Mouse (Mus musculus) spleen, adult 2 months (tissue): ENCODE results near the gene Dpf2. TPM values are rescaled to one million over a fixed set of nuclear protein-coding genes. Genes with fewer than 3 reads are reported as not detected.

Experiments
- DNase-seq, 2 experiments: peaks; one replicate each; pipeline versions ENCODE4 v3.0.0 to v3.0.0-alpha.2; 2012 to 2021; ENCODE audit warnings: low spot score in 2 of 2, low read depth in 1 of 2
- H3K27ac ChIP-seq: fragments of 200-500 bp; 2 replicates; pipeline ENCODE4 v1.5.1; 2012; ENCODE audit warnings: low read length, inconsistent platforms; ENCODE audit not compliant: insufficient read depth
- H3K27me3 ChIP-seq: fragments of 200-500 bp; 2 replicates; pipeline ENCODE4 v1.6.1; 2012; ENCODE audit warnings: mild to moderate bottlenecking, moderate library complexity, low read length, inconsistent platforms; ENCODE audit not compliant: control insufficient read depth, insufficient read depth
- H3K36me3 ChIP-seq: fragments of 200-500 bp; 2 replicates; pipeline ENCODE4 v1.6.1; 2012; ENCODE audit warnings: mild to moderate bottlenecking, low read length, inconsistent platforms; ENCODE audit not compliant: control insufficient read depth, insufficient read depth
- H3K4me1 ChIP-seq: fragments of 200-500 bp; 2 replicates; pipeline ENCODE4 v1.6.1; 2011; ENCODE audit warnings: inconsistent platforms; ENCODE audit not compliant: control insufficient read depth, insufficient read depth, insufficient read length
- H3K4me3 ChIP-seq: fragments of 200-500 bp; 2 replicates; pipeline ENCODE4 v1.5.1; 2011; ENCODE audit warnings: mild to moderate bottlenecking, inconsistent platforms; ENCODE audit not compliant: insufficient read depth, insufficient read length; ENCODE audit errors: extremely low read depth
- CTCF ChIP-seq: fragments of 200-500 bp; IDR thresholded peaks from 2 replicates; pipeline ENCODE4 v1.5.1; 2011; ENCODE audit warnings: mild to moderate bottlenecking, inconsistent platforms; ENCODE audit not compliant: insufficient read depth, insufficient read length, insufficient replicate concordance; ENCODE audit errors: extremely low read depth
- POLR2A ChIP-seq: fragments of 200-500 bp; IDR thresholded peaks from 2 replicates; pipeline ENCODE4 v1.6.1; 2011; ENCODE audit warnings: low read depth, low read length, inconsistent platforms
- WGBS: fragments of 180-500 bp; shearing (Covaris S2); methylation state at CpG from one replicate; pipeline ENCODE4 v1.1.7; 2018; 5-methylcytosine and 5-hydroxymethylcytosine counted together
- polyA plus RNA-seq: library from polyadenylated mRNA; depleted of rRNA; stranded (reverse); fragments of >200 nt; gene quantifications from 2 replicates; pipeline ENCODE4 v1.2.3, GENCODE M21; 2012

Gene Dpf2
- polyA plus RNA-seq, 1 experiment, result 59.9 TPM

- Histone ChIP-seq H3K27me3 (no peaks in the 10 kb centered on the region), H3K4me3 (peak within 1 kb of the TSS; percentile 69), H3K4me1 (peaks cover 3% of the 10 kb centered on the region; the same call in 1 of the 2 replicates), H3K36me3 (peaks cover 8% of the 10 kb centered on the region), H3K27ac (no peak within 1 kb of the TSS; the same call in 1 of the 2 replicates)
- DNase-seq, result peak; percentile 69 to 94
- WGBS, result 3% methylated on average over 36 of the region's 36 CpGs
- no peak for TF ChIP-seq CTCF
- TF ChIP-seq POLR2A, result no peak
Observed at GRCm38 (mm10) chr19:5894002-5894678, 18.7 kb downstream of the Dpf2 start, which contains the start of gene Tigd3. Tigd3 (minus strand) TSS chr19:5894149.

GRCm38 (mm10) chr19:5893282-5894001 is 19.4 kb downstream of the Dpf2 start:
- peak overlapping the region; percentile 69 for H3K4me3 ChIP-seq
- no peak for DNase-seq
- H3K4me1 ChIP-seq, result peaks cover 3% of the 10 kb centered on the region; the same call in 1 of the 2 replicates
- 10% methylated on average over 30 of the region's 31 CpGs for WGBS
- TF ChIP-seq CTCF (no peak), POLR2A (no peak)
- no peak overlapping the region; the same call in 1 of the 2 replicates for H3K27ac ChIP-seq
- H3K27me3 ChIP-seq, result no peaks in the 10 kb centered on the region
- peaks cover 6% of the 10 kb centered on the region for H3K36me3 ChIP-seq

GRCm38 (mm10) chr19:5892735-5893134 is 20.1 kb downstream of the Dpf2 start:
- Histone ChIP-seq H3K27me3 (no peaks in the 10 kb centered on the region), H3K36me3 (peaks cover 6% of the 10 kb centered on the region), H3K4me3 (no peak overlapping the region), H3K4me1 (peaks cover 3% of the 10 kb centered on the region; the same call in 1 of the 2 replicates), H3K27ac (no peak overlapping the region)
- TF ChIP-seq CTCF, result no peak
- TF ChIP-seq POLR2A, result no peak
- DNase-seq, result no peak
- 97% methylated on average over 13 of the region's 13 CpGs for WGBS

GRCm38 (mm10) chr19:5892262-5892661 is 20.5 kb downstream of the Dpf2 start:
- Histone ChIP-seq H3K27me3 (no peaks in the 10 kb centered on the region), H3K4me3 (no peak overlapping the region), H3K36me3 (peaks cover 4% of the 10 kb centered on the region), H3K27ac (no peak overlapping the region), H3K4me1 (peaks cover 3% of the 10 kb centered on the region; the same call in 1 of the 2 replicates)
- TF ChIP-seq CTCF (no peak), POLR2A (no peak)
- WGBS, result 96% methylated on average over 7 of the region's 7 CpGs
- no peak for DNase-seq

GRCm38 (mm10) chr19:5891521-5892258 is 21.1 kb downstream of the Dpf2 start:
- Histone ChIP-seq H3K36me3 (peaks cover 3% of the 10 kb centered on the region), H3K4me3 (no peak overlapping the region), H3K27ac (no peak overlapping the region), H3K27me3 (no peaks in the 10 kb centered on the region), H3K4me1 (peaks cover 3% of the 10 kb centered on the region; the same call in 1 of the 2 replicates)
- 93% methylated on average over 12 of the region's 12 CpGs for WGBS
- TF ChIP-seq CTCF (no peak), POLR2A (no peak)
- DNase-seq, result no peak

- H3K36me3 ChIP-seq, result peaks cover 7% of the 10 kb centered on the region; the same call in 1 of the 2 replicates
- WGBS, result 91% methylated on average over 4 of the region's 4 CpGs
- no peaks in the 10 kb centered on the region for H3K27me3 ChIP-seq
- TF ChIP-seq CTCF, result no peak
- no peak for TF ChIP-seq POLR2A
- DNase-seq, result no peak
- no peak overlapping the region for H3K4me3 ChIP-seq
- H3K4me1 ChIP-seq, result peaks cover 3% of the 10 kb centered on the region; the same call in 1 of the 2 replicates
- no peak overlapping the region for H3K27ac ChIP-seq
Observed at GRCm38 (mm10) chr19:5889211-5889610, 23.6 kb downstream of the Dpf2 start.
